Mouse (Mus musculus) ES-E14 (cell line): ENCODE results near the gene Vsig10.

ENCODE experiments used
- CHD2 ChIP-seq: IDR thresholded peaks from 2 replicates; pipeline ENCODE4 v1.6.1; 2014; ENCODE audit warnings: mild to moderate bottlenecking, low read depth, low read length, inconsistent platforms
- HCFC1 ChIP-seq: IDR thresholded peaks from 2 replicates; pipeline ENCODE4 v1.6.1; 2012; ENCODE audit warnings: low read length, inconsistent platforms, borderline replicate concordance; ENCODE audit not compliant: insufficient read depth
- MAFK ChIP-seq: IDR thresholded peaks from 2 replicates; pipeline ENCODE4 v1.6.1; 2014; ENCODE audit warnings: mild to moderate bottlenecking, low read depth, low read length, inconsistent platforms; ENCODE audit not compliant: insufficient read depth
- ZC3H11A ChIP-seq: IDR thresholded peaks from 2 replicates; pipeline ENCODE4 v1.6.1; 2012; ENCODE audit warnings: low read depth, mild to moderate bottlenecking, inconsistent platforms, low read length, borderline replicate concordance
- ZNF384 ChIP-seq: IDR thresholded peaks from 2 replicates; pipeline ENCODE4 v1.6.1; 2012; ENCODE audit warnings: low read depth, low read length, inconsistent platforms

DNA sequence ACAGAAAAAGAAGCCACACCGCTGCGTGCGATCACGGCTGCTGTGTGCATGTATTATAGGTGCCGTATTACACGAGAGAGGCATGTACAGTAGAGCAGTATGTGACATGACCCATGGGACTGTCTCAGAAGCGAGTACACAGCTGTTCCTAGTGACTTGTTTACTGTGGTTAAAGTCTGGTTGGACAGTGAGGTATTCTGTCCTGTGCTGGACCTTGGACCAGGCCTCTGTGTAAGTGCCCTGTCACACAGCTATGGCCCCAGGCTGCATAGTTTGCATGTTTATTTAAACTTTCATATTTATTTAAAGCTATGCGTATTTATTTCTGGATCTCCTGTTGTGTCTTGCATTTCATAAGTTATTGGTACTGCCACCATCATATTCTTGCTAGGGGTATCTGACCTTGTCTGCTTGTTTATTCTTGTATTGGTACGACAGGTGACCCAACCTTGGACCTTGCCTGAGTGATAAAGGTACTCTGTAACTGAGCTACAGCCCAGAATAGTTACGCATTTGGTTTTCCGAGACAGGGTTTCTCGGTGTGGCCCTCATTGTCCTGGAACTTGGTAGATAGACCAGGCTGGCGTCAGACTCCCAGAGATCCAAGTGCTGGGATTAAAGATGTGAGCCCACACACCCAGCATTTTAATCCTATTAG is 47.1 kb downstream of the Vsig10 start:
- TF ChIP-seq CHD2 (no peak), HCFC1 (no peak), ZC3H11A (no peak), ZNF384 (no peak), MAFK (no peak)
